Mouse (Mus musculus) ES-E14 (cell line): Measurements from ENCODE around the gene Slc39a11. TPM values are rescaled to one million over a fixed set of nuclear protein-coding genes. Genes with fewer than 3 reads are reported as not detected.

Experiments
- DNase-seq: peaks from one replicate; pipeline ENCODE4 v3.0.0-alpha.2; 2013; ENCODE audit warnings: low read depth, low spot score
- H3K27ac ChIP-seq: 2 replicates; pipeline ENCODE4 v1.5.1; 2012; ENCODE audit warnings: low read depth, mild to moderate bottlenecking, low read length, moderate library complexity, mixed read lengths; ENCODE audit not compliant: poor library complexity, insufficient read depth, severe bottlenecking
- H3K36me3 ChIP-seq: 2 replicates; pipeline ENCODE4 v1.6.1; 2012; ENCODE audit warnings: mild to moderate bottlenecking, low read length, moderate library complexity, mixed read lengths; ENCODE audit not compliant: control insufficient read depth, poor library complexity, insufficient read depth, severe bottlenecking
- H3K4me1 ChIP-seq, 2 experiments: fragments of 150-350 bp in 1 of 2; sonication (generic) in 1 of 2; 2 replicates each; pipeline ENCODE4 v1.6.1; 2012; ENCODE audit warnings: low read length in 2 of 2, mild to moderate bottlenecking in 1 of 2, mixed read lengths in 1 of 2; ENCODE audit not compliant: control insufficient read depth in 2 of 2, insufficient read depth in 2 of 2, poor library complexity in 1 of 2
- H3K4me3 ChIP-seq, 2 experiments: fragments of 150-350 bp in 1 of 2; sonication (generic) in 1 of 2; 2 replicates each; pipeline ENCODE4 v1.5.1; 2012; ENCODE audit warnings: low read length in 2 of 2, low read depth in 1 of 2, mild to moderate bottlenecking in 1 of 2, mixed read lengths in 1 of 2; ENCODE audit not compliant: insufficient read depth in 1 of 2, poor library complexity in 1 of 2, severe bottlenecking in 1 of 2
- H3K9ac ChIP-seq: 2 replicates; pipeline ENCODE4 v1.6.1; 2012; ENCODE audit warnings: low read depth, mild to moderate bottlenecking, low read length, mixed read lengths; ENCODE audit not compliant: poor library complexity, insufficient read depth, severe bottlenecking
- H3K9me3 ChIP-seq: fragments of 150-350 bp; sonication (generic); 2 replicates; pipeline ENCODE4 v1.6.1; 2012; ENCODE audit warnings: low read depth, mild to moderate bottlenecking, low read length; ENCODE audit not compliant: control insufficient read depth, insufficient read depth
- CHD2 ChIP-seq: IDR thresholded peaks from 2 replicates; pipeline ENCODE4 v1.6.1; 2014; ENCODE audit warnings: mild to moderate bottlenecking, low read depth, low read length, inconsistent platforms
- HCFC1 ChIP-seq: IDR thresholded peaks from 2 replicates; pipeline ENCODE4 v1.6.1; 2012; ENCODE audit warnings: low read length, inconsistent platforms, borderline replicate concordance; ENCODE audit not compliant: insufficient read depth
- MAFK ChIP-seq: IDR thresholded peaks from 2 replicates; pipeline ENCODE4 v1.6.1; 2014; ENCODE audit warnings: mild to moderate bottlenecking, low read depth, low read length, inconsistent platforms; ENCODE audit not compliant: insufficient read depth
- ZC3H11A ChIP-seq: IDR thresholded peaks from 2 replicates; pipeline ENCODE4 v1.6.1; 2012; ENCODE audit warnings: low read depth, mild to moderate bottlenecking, inconsistent platforms, low read length, borderline replicate concordance
- ZNF384 ChIP-seq: IDR thresholded peaks from 2 replicates; pipeline ENCODE4 v1.6.1; 2012; ENCODE audit warnings: low read depth, low read length, inconsistent platforms
- in situ Hi-C, 2 experiments: fragments of 600-800 bp; cut with MboI; formaldehyde crosslinking; loops; one replicate each; pipeline ENCODE4 v1.15.1; 2025; ENCODE audit warnings: low sequenced_read_pairs in 2 of 2, inconsistent platforms in 1 of 2; ENCODE audit not compliant: unreplicated experiment in 2 of 2
- total RNA-seq: library from RNA; depleted of rRNA; stranded (reverse); fragments of 300-350 nt; gene quantifications from 2 replicates; pipeline ENCODE4 v1.2.3, GENCODE M21; 2012

The Slc39a11 gene
- total RNA-seq, 1 experiment = 17.0 TPM

DNA sequence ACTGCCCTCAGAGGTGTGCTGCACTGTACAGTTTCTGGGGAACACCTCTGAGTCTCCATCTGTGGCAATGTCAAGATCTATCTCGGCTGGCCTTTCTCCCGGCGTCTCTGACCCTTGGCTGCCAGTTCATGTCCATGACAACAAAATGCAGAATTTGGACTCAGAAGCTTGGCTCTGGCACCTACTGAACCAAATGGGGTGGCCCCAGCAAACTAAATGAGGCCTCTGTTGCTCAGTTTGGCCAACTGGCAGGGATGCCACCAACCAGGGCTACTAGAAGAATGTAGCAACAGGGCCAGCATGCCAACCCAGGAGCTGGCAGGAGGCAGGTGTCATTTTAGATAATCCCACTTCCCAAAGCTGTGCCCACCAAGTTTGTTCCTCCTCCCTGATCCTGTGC is 121.5 kb downstream of the Slc39a11 start:
- no peak overlapping the region for H3K27ac ChIP-seq
- in situ Hi-C loops = no loop called here
- no peaks in the 10 kb centered on the region for H3K36me3 ChIP-seq
- no peak for TF ChIP-seq CHD2
- TF ChIP-seq ZNF384 = no peak
- TF ChIP-seq HCFC1 = no peak
- no peak for TF ChIP-seq ZC3H11A
- no peak for TF ChIP-seq MAFK
- H3K9ac ChIP-seq = no peak overlapping the region
- DNase-seq = no peak
- no peaks in the 10 kb centered on the region for H3K4me1 ChIP-seq
- H3K9me3 ChIP-seq = no peaks in the 10 kb centered on the region
- H3K4me3 ChIP-seq = no peak overlapping the region

DNA sequence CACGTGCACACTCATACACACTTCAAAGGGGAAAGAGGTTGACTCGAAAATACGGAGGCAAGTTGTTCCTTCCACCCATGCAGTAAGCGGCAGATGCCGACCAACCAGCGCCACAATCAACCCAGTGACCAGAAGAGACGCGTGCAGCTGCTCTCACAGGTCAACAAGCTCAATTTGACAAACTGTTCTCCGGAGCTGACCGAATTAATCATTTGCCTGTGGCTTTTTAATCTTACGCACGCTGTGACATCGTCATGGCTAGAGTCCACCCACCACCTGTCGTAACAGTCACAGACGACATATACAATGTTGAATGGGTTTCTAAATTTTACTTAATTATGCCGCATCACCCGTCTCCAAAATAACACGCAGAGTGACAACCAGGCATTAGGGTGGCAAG is 124.1 kb downstream of the Slc39a11 start:
- no peaks in the 10 kb centered on the region for H3K9me3 ChIP-seq
- H3K27ac ChIP-seq = no peak overlapping the region
- H3K9ac ChIP-seq = no peak overlapping the region
- in situ Hi-C loops = no loop called here
- H3K4me3 ChIP-seq = no peak overlapping the region
- H3K36me3 ChIP-seq = peaks cover 3% of the 10 kb centered on the region; the same call in 1 of the 2 replicates
- TF ChIP-seq ZC3H11A (no peak), CHD2 (no peak)
- H3K4me1 ChIP-seq = no peaks in the 10 kb centered on the region
- DNase-seq = no peak

DNA sequence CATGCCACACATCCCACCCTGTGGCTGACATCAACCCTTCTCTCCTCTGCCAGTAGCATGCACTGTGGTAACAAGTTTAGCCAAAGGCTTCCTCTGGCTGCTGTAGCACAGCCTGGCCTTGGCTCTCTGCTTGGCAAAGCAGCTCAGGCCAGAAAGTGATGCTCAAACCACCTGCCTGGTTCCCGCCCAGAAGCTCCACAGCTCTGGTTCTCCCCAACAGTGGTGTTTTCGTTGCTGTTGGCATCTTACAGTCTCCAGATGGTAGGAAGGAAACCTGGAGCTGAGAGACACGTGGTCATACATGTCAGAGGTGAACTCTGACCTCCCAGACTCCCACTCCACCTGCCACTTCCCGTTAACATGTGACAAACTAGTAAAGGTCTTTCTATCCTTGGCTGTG is 127.2 kb downstream of the Slc39a11 start:
- Histone ChIP-seq H3K4me3 (no peak overlapping the region), H3K36me3 (peaks cover 3% of the 10 kb centered on the region; the same call in 1 of the 2 replicates), H3K4me1 (no peaks in the 10 kb centered on the region), H3K9ac (no peak overlapping the region), H3K9me3 (no peaks in the 10 kb centered on the region), H3K27ac (no peak overlapping the region)
- TF ChIP-seq MAFK (no peak), ZC3H11A (no peak), ZNF384 (no peak), HCFC1 (no peak), CHD2 (no peak)
- in situ Hi-C loops = no loop called here
- DNase-seq = no peak

DNA sequence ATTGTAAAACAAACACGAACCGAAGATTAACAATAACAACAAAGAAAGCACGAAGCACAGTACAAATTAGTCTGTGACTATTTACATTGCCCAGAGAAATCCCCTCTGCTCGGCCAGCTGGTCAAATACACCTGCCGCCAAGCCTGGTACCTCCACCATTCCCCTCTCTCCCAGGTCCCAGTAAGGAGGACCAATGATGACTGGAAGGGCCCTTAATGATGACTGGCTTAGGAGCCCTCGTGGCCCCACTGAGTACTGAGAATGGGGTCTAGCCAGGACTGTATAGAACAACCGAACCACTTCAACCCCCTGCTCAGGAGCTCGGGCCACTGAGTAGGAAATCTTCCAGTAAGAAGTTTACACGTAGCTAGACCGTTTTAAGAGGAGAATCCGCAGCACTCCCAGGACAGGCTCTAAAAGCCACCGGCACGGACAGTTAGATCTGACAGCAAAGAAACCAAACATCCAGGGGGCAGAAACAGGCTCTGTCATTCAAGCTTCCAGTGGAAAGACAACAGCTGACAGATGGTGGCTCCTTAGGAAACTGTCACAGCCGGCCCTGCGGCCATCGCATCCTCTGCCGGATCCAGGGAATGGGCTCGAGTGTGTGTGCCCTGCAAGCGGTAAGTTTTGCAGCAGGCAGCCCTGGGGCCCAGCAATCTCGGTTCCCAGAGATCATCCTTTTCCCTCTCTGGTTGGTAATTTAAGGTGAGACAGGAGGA is 128.2 kb downstream of the Slc39a11 start:
- peaks cover 3% of the 10 kb centered on the region; the same call in 1 of the 2 replicates for H3K36me3 ChIP-seq
- DNase-seq = no peak
- no peak overlapping the region for H3K9ac ChIP-seq
- TF ChIP-seq ZNF384 (no peak), CHD2 (no peak)
- no peak overlapping the region for H3K4me3 ChIP-seq
- in situ Hi-C loops = no loop called here
- H3K9me3 ChIP-seq = no peaks in the 10 kb centered on the region
- no peak overlapping the region for H3K27ac ChIP-seq
- no peaks in the 10 kb centered on the region for H3K4me1 ChIP-seq

DNA sequence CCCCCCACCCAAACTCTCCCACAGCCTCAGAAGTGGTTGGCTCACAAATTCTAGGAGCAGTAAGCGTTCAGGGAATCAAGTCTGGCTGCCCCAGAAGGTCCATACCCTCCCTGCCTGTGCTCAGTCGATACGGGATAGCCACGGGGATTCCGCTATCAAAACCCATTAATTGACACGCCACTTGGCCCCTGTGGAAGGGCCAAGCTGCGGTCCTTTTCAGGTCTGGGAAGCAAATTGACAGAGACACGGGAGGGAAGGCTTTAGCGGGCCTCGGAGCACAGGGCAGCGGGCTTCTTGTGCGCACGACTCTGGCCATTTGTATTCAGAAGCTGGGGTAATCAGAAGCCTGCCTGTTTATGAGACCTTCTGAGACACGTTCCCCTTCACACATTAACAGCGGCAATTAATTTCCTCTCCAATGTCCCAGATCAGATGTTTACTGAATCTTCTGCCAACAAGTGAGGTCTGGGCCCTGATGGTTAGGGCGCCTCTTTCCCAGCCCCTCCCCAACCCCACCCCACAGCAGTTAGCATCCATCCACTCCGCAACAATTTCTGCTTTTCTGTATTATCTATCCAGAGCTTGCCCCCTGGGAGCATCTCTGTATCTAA is 128.9 kb downstream of the Slc39a11 start:
- in situ Hi-C loops = no loop called here
- Histone ChIP-seq H3K4me3 (no peak overlapping the region; a peak in 2 of 4 replicates), H3K27ac (no peak overlapping the region), H3K9me3 (no peaks in the 10 kb centered on the region), H3K36me3 (peaks cover 3% of the 10 kb centered on the region; the same call in 1 of the 2 replicates), H3K9ac (no peak overlapping the region), H3K4me1 (no peaks in the 10 kb centered on the region)
- TF ChIP-seq HCFC1 (no peak), MAFK (no peak), ZNF384 (no peak), CHD2 (no peak), ZC3H11A (no peak)
- no peak for DNase-seq
